Mouse (Mus musculus): ENCODE measurements around the gene Kcnj3. TPM values are rescaled to one million over a fixed set of nuclear protein-coding genes. Genes with fewer than 3 reads are reported as not detected.
"Not testable (repeated sequence)": the region's sequence is repeated elsewhere in the genome, so short reads cannot be mapped to it uniquely, and the experiment has no call there.

Gene Kcnj3
- polyA plus RNA-seq, 1 experiment from 2014 or later = 0.93 TPM

DNA sequence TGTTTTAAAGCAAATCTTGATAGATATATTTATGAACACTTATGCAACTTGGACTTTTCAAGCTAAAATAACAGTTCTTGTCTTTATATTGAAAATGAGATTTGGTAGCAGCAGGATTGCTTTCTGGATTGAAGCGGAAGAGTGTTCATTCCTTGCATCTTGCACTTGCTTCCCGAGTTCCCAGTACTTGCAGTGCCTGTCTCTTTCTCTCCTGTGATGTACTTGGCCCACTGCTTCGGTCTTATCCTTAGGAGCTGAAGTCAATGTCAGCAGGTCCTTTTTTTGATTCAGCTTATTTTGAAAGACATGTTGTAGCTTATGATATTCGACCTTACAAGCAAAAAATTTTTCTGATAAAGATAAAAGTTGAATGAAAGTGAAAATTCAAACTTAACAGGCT lies 43.7 kb downstream of the Kcnj3 start:
- Histone ChIP-seq H3K9ac (replicated peaks; ENCODE audit: low read length) (no peak overlapping the region), H3K9me3 (replicated peaks; ENCODE audit: control insufficient read depth, low read length) (no peaks in the 10 kb centered on the region), H3K27ac (replicated peaks; ENCODE audit: low read depth, low read length) (no peak overlapping the region), H3K27me3 (ENCODE audit: control insufficient read depth, insufficient read depth, low read length) (no peaks in the 10 kb centered on the region), H3K4me2 (ENCODE audit: low read depth, low read length) (no peak overlapping the region), H3K4me1 (ENCODE audit: control insufficient read depth, insufficient read depth, low read length) (no peaks in the 10 kb centered on the region), H3K4me3 (ENCODE audit: low read depth, low read length) (no peak overlapping the region), H3K36me3 (replicated peaks; ENCODE audit: control insufficient read depth, insufficient read depth, low read depth, low read length) (no peaks in the 10 kb centered on the region)
- 76% methylated on average over 4 of the region's 4 CpGs for WGBS
- DNase-seq (ENCODE audit: low spot score) (no peak), ATAC-seq (replicated peaks; ENCODE audit: insufficient number of reproducible peaks, low FRiP score, low TSS enrichment, low read depth) (no peak)

DNA sequence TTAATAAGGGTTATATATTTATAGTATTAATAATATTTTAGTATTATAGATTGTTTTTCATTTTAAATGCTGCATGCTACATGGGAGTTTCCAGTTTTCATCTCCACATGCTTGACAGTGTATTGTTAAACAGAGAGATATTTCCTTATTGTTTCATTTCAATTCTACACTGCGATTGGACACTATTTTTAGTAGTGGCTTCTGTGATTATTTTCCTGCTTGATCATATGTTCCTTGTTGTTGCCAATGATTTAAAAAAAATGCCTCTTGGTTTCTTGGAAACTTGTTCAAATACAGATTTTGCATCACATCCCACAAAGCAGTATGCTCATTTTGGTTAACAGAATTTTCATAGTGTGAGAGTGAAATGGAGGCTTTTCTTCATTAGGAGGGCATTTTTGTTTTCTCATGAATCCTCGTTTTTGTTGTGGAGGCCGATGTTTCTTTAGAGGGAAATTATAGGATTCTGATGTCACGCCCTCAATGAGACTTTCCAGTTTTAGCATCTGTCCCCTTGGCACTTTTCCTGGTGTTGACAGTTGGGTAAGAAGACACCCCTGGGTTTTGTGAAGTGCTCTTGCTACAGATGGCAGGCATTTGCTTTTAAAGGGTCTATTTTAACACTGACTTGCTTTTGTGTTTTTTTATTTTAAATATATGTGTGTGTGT lies 44.3 kb downstream of the Kcnj3 start:
- Histone ChIP-seq H3K4me3 (ENCODE audit: low read depth, low read length) (no peak overlapping the region), H3K4me1 (ENCODE audit: control insufficient read depth, insufficient read depth, low read length) (no peaks in the 10 kb centered on the region), H3K36me3 (replicated peaks; ENCODE audit: control insufficient read depth, insufficient read depth, low read depth, low read length) (no peaks in the 10 kb centered on the region), H3K9ac (replicated peaks; ENCODE audit: low read length) (no peak overlapping the region), H3K4me2 (ENCODE audit: low read depth, low read length) (no peak overlapping the region), H3K9me3 (replicated peaks; ENCODE audit: control insufficient read depth, low read length) (no peaks in the 10 kb centered on the region), H3K27ac (replicated peaks; ENCODE audit: low read depth, low read length) (no peak overlapping the region), H3K27me3 (ENCODE audit: control insufficient read depth, insufficient read depth, low read length) (no peaks in the 10 kb centered on the region)
- no peak for DNase-seq (ENCODE audit: low spot score)
- 81% methylated on average over 4 of the region's 4 CpGs for WGBS
- no peak for ATAC-seq (replicated peaks; ENCODE audit: insufficient number of reproducible peaks, low FRiP score, low TSS enrichment, low read depth)

DNA sequence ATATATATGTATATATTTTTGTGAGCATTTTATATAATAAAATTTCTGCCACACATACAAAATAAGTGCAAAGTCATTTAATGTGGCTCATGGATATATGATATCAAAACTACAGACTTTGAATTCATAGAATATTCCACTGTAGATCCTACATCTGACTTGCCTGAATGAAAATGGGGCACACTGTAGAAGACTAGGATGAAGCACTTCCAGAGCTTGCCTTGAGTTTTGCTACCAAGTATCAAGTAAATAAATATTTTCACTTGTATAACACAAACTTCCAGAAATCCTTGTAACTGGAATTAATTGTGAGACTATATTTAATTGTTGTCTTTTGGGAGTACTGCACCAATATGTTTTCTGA lies 44.8 kb downstream of the Kcnj3 start:
- DNase-seq (ENCODE audit: low spot score) (no peak), ATAC-seq (replicated peaks; ENCODE audit: insufficient number of reproducible peaks, low FRiP score, low TSS enrichment, low read depth) (no peak)
- no peak overlapping the region for H3K9ac ChIP-seq (replicated peaks; ENCODE audit: low read length)
- no peaks in the 10 kb centered on the region for H3K27me3 ChIP-seq (ENCODE audit: control insufficient read depth, insufficient read depth, low read length)
- H3K36me3 ChIP-seq (replicated peaks; ENCODE audit: control insufficient read depth, insufficient read depth, low read depth, low read length) = no peaks in the 10 kb centered on the region
- no peaks in the 10 kb centered on the region for H3K9me3 ChIP-seq (replicated peaks; ENCODE audit: control insufficient read depth, low read length)
- H3K4me2 ChIP-seq (ENCODE audit: low read depth, low read length) = no peak overlapping the region
- no peak overlapping the region for H3K4me3 ChIP-seq (ENCODE audit: low read depth, low read length)
- no peak overlapping the region for H3K27ac ChIP-seq (replicated peaks; ENCODE audit: low read depth, low read length)
- H3K4me1 ChIP-seq (ENCODE audit: control insufficient read depth, insufficient read depth, low read length) = no peaks in the 10 kb centered on the region

DNA sequence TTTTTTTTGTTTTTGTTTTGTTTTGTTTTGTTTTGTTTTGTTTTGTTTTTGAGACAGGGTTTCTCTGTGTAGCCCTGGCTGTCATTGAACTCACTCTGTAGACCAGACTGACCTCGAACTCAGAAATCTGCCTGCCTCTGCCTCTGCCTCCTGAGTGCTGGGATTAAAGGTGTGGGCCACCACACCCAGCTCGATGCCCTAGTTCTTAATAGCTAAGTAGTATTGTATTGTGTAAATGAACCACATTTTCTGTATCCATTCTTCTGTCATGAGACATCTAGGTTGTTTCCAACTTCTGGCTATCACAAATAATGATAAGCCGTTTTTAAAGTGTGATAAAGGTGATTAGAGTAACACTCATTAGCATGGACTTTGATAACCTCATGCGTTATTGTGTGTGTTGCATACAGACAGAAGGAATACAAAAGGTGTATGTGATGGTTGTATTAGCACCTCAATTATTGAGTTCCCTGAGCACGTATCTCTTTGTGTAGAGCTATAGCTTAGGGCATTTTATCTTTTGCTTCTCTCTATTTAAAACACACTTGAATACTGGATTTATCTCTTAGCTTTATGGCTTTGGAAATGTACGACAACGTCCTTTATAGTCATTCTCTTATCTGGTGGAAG lies 49.8 kb downstream of the Kcnj3 start:
- not testable (repeated sequence) for H3K27me3 ChIP-seq (ENCODE audit: control insufficient read depth, insufficient read depth, low read length); ATAC-seq (replicated peaks; ENCODE audit: insufficient number of reproducible peaks, low FRiP score, low TSS enrichment, low read depth); H3K4me2 ChIP-seq (ENCODE audit: low read depth, low read length); H3K27ac ChIP-seq (replicated peaks; ENCODE audit: low read depth, low read length); H3K4me3 ChIP-seq (ENCODE audit: low read depth, low read length); H3K4me1 ChIP-seq (ENCODE audit: control insufficient read depth, insufficient read depth, low read length); H3K36me3 ChIP-seq (replicated peaks; ENCODE audit: control insufficient read depth, insufficient read depth, low read depth, low read length); H3K9me3 ChIP-seq (replicated peaks; ENCODE audit: control insufficient read depth, low read length); DNase-seq (ENCODE audit: low spot score); H3K9ac ChIP-seq (replicated peaks; ENCODE audit: low read length)
- 91% methylated on average over 7 of the region's 7 CpGs for WGBS

DNA sequence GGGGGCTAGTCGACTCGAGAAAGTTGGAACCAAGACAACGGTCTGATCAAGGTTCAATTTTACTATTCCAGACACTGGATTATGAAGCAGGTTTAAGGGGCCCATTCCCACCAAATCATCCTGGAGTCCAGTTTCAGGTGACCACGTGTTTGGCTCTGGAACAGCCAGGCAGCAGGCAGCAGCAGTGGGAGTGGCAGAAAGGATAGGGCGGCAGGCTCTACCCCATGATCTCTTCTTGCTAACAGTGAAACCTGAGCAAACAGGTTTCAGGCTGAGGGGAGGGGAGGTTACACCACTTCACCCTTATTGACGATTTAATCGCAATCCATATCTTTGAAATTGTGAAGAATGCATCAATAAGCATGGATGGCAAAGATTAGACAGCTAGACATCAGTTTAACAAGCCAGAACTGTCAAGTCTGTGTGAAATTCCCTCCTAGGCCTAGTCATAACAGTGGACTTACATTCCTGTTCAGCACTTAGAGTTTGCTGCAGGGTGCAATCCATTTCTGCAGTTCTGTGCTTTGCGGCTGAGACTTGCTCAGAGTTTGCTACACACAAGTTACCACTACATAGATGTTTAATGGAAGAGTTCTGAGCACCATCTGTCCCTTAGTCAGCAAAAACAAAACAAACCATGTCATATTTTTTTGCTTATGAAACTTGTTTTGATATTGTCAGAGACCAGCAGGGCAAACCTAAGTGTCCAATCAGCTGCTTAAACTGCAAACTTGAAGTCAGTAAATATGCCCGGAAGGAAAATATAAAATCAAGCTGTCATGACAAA lies 67.8 kb downstream of the Kcnj3 start:
- no peak overlapping the region for H3K4me3 ChIP-seq (ENCODE audit: low read depth, low read length)
- DNase-seq (ENCODE audit: low spot score) = peak; percentile 6

DNA sequence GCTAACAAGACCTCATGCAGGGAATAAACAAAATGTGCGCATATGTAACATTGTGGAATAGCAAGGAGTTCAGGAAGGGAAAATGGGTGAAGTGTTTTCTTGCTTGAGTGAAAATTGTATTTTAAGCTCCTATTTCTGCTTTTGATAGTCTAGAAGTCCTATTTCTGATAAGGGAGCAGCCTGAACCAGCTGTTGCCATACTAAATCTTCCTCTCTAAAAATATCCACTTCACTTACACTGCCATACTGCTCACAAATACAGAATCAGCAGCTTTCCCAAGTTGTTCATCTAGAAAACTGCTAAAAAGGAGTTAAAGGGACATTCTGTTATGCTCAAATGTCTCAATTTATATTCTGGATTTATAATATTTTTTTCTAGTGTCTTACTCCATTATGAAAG lies 69.9 kb downstream of the Kcnj3 start:
- H3K4me2 ChIP-seq (ENCODE audit: low read depth, low read length) = no peak overlapping the region
- H3K27ac ChIP-seq (replicated peaks; ENCODE audit: low read depth, low read length) = no peak overlapping the region
- no peak overlapping the region for H3K4me3 ChIP-seq (ENCODE audit: low read depth, low read length)
- H3K9ac ChIP-seq (replicated peaks; ENCODE audit: low read length) = no peak overlapping the region
- no peaks in the 10 kb centered on the region for H3K4me1 ChIP-seq (ENCODE audit: control insufficient read depth, insufficient read depth, low read length)
- H3K9me3 ChIP-seq (replicated peaks; ENCODE audit: control insufficient read depth, low read length) = no peaks in the 10 kb centered on the region
- ATAC-seq (replicated peaks; ENCODE audit: insufficient number of reproducible peaks, low FRiP score, low TSS enrichment, low read depth) (no peak), DNase-seq (ENCODE audit: low spot score) (no peak)
- no peaks in the 10 kb centered on the region for H3K27me3 ChIP-seq (ENCODE audit: control insufficient read depth, insufficient read depth, low read length)
- H3K36me3 ChIP-seq (replicated peaks; ENCODE audit: control insufficient read depth, insufficient read depth, low read depth, low read length) = no peaks in the 10 kb centered on the region
- 84% methylated on average over 1 of the region's 1 CpGs for WGBS

More for the DNA sequence above, 67.8 kb downstream of the Kcnj3 start:
- Histone ChIP-seq H3K9ac (replicated peaks; ENCODE audit: low read length) (no peak overlapping the region), H3K36me3 (replicated peaks; ENCODE audit: control insufficient read depth, insufficient read depth, low read depth, low read length) (no peaks in the 10 kb centered on the region), H3K27me3 (ENCODE audit: control insufficient read depth, insufficient read depth, low read length) (no peaks in the 10 kb centered on the region), H3K27ac (replicated peaks; ENCODE audit: low read depth, low read length) (no peak overlapping the region), H3K9me3 (replicated peaks; ENCODE audit: control insufficient read depth, low read length) (no peaks in the 10 kb centered on the region), H3K4me1 (ENCODE audit: control insufficient read depth, insufficient read depth, low read length) (no peaks in the 10 kb centered on the region), H3K4me2 (ENCODE audit: low read depth, low read length) (no peak overlapping the region)
- 72% methylated on average over 9 of the region's 9 CpGs for WGBS
- no peak for ATAC-seq (replicated peaks; ENCODE audit: insufficient number of reproducible peaks, low FRiP score, low TSS enrichment, low read depth)

DNA sequence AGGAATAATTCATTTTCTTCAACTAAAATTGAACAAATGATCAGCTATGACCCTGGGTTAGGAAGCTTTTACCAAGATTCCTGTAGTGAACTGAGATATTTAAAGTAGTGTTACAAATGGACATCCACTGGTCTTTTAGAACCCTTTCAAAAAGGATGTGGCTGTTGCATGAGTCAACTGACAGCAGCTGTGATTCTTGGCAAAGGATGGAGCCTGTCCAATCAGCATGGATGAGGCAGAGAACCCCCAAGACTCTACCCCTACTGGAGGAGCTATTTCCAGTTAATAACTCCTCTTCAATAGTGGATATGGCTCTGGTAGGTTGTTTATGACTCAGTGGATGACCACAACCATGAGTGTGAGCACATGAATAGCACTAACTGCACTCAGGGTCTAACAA lies 81.5 kb downstream of the Kcnj3 start:
- DNase-seq (ENCODE audit: low spot score) (no peak), ATAC-seq (replicated peaks; ENCODE audit: insufficient number of reproducible peaks, low FRiP score, low TSS enrichment, low read depth) (no peak)
- Histone ChIP-seq H3K27me3 (ENCODE audit: control insufficient read depth, insufficient read depth, low read length) (no peaks in the 10 kb centered on the region), H3K36me3 (replicated peaks; ENCODE audit: control insufficient read depth, insufficient read depth, low read depth, low read length) (no peaks in the 10 kb centered on the region), H3K27ac (replicated peaks; ENCODE audit: low read depth, low read length) (no peak overlapping the region), H3K4me2 (ENCODE audit: low read depth, low read length) (no peak overlapping the region), H3K9me3 (replicated peaks; ENCODE audit: control insufficient read depth, low read length) (no peaks in the 10 kb centered on the region), H3K9ac (replicated peaks; ENCODE audit: low read length) (no peak overlapping the region), H3K4me3 (ENCODE audit: low read depth, low read length) (no peak overlapping the region), H3K4me1 (ENCODE audit: control insufficient read depth, insufficient read depth, low read length) (no peaks in the 10 kb centered on the region)
